Mouse (Mus musculus) G1E (cell line): ENCODE measurements around the gene Rcor1.

Experiments
- CTCF ChIP-seq: IDR thresholded peaks from 2 replicates; pipeline ENCODE4 v1.5.1; 2012; ENCODE audit warnings: low read depth, low read length, inconsistent platforms, mixed read lengths
- GATA1 ChIP-seq: IDR thresholded peaks from 2 replicates; pipeline ENCODE4 v1.6.1; 2012; ENCODE audit warnings: borderline replicate concordance, low read length, inconsistent platforms, mixed read lengths
- GATA2 ChIP-seq: IDR thresholded peaks from 2 replicates; pipeline ENCODE4 v1.6.1; 2012; ENCODE audit warnings: low read depth, low read length, inconsistent platforms, borderline replicate concordance
- POLR2AphosphoS5 ChIP-seq: IDR thresholded peaks from 2 replicates; pipeline ENCODE4 v1.6.1; 2012; ENCODE audit warnings: low read depth, low read length, inconsistent platforms; ENCODE audit not compliant: insufficient replicate concordance
- TAL1 ChIP-seq: conservative IDR thresholded peaks from 2 replicates; pipeline ENCODE4 v1.6.1; 2012; ENCODE audit warnings: low read depth, low read length, inconsistent platforms, mixed read lengths

DNA sequence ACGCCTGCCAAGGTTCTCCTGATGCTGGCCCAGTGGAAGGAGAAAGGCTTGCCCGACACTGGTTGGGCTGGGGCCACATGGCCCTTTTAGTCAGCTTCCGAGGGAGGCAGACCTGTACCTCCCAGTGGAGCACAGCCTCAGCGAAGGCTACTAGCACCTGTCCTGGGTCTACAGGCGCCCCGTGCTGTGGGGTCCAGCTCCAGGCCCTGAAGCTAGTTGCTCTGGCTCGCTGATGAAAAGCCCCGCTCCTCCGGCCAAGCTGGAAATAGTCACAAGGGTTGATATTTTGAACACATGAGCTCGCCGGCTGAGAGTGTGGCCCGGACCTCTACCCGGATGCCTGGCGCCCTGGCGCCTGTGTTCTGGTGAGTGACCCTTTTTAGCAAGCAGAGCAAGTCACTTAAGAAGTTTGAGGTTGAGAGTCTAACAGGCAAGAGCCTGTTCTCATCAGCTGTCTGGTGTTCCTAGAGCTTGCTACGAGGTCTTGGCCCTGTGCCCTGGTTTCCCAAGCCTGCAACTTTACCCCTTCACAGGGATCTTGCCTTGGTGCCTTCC, 104.4 kb downstream of the Rcor1 start:
- TF ChIP-seq CTCF (no peak), POLR2AphosphoS5 (no peak), GATA1 (no peak), TAL1 (no peak), GATA2 (no peak)
